Mouse (Mus musculus) layer of hippocampus, adult 2 months (tissue): ENCODE data around the gene Nckap1. TPM values are rescaled to one million over a fixed set of nuclear protein-coding genes. Genes with fewer than 3 reads are reported as not detected.
"Not testable (repeated sequence)": the region's sequence is repeated elsewhere in the genome, so short reads cannot be mapped to it uniquely, and the experiment has no call there.

Experiments
- DNase-seq, 2 experiments: peaks; one replicate each; pipeline ENCODE4 v3.0.0; 2022; ENCODE audit warnings: low spot score in 2 of 2
- H3K27ac ChIP-seq: fragments of 200-600 bp; 2 replicates; pipeline ENCODE4 v1.8.1; 2022
- H3K4me3 ChIP-seq: fragments of 200-600 bp; 2 replicates; pipeline ENCODE4 v1.8.1; 2022; ENCODE audit warnings: mild to moderate bottlenecking
- CTCF ChIP-seq: fragments of 200-600 bp; conservative IDR thresholded peaks from 2 replicates; pipeline ENCODE4 v1.8.1; 2022; ENCODE audit warnings: antibody characterized with exemption, mild to moderate bottlenecking, moderate library complexity
- total RNA-seq, 2 experiments: library from RNA; stranded (reverse); gene quantifications; 2 replicates each; pipeline ENCODE4 v1.2.3; 2021

Gene Nckap1
- total RNA-seq, 2 experiments from 2014 or later, result 541 to 558 TPM

GRCm38 (mm10) chr2:80547901-80548300, 33.3 kb downstream of the Nckap1 start:
- no peak for DNase-seq
- no peak for TF ChIP-seq CTCF
- no peak overlapping the region for H3K4me3 ChIP-seq
- H3K27ac ChIP-seq, result no peak overlapping the region

- no peak for TF ChIP-seq CTCF
- DNase-seq, result no peak
- no peak overlapping the region for H3K4me3 ChIP-seq
- no peak overlapping the region for H3K27ac ChIP-seq
These were observed 38.4 kb downstream of the Nckap1 start for GRCm38 (mm10) chr2:80542801-80543200.

GRCm38 (mm10) chr2:80537156-80537555, 44.0 kb downstream of the Nckap1 start:
- Histone ChIP-seq H3K4me3 (no peak overlapping the region), H3K27ac (no peak overlapping the region)
- peak; percentile 79 for TF ChIP-seq CTCF
- no peak for DNase-seq

- H3K4me3 ChIP-seq, result no peak overlapping the region
- TF ChIP-seq CTCF, result no peak
- H3K27ac ChIP-seq, result no peak overlapping the region
- DNase-seq, result no peak
These were observed 44.6 kb downstream of the Nckap1 start for GRCm38 (mm10) chr2:80536608-80537007.

GRCm38 (mm10) chr2:80524275-80524674, 56.9 kb downstream of the Nckap1 start:
- TF ChIP-seq CTCF, result no peak
- no peak overlapping the region for H3K27ac ChIP-seq
- no peak overlapping the region for H3K4me3 ChIP-seq
- no peak for DNase-seq

- Histone ChIP-seq H3K4me3 (no peak overlapping the region), H3K27ac (no peak overlapping the region; the same call in 1 of the 2 replicates)
- no peak for DNase-seq
- TF ChIP-seq CTCF, result no peak
These were observed 75.0 kb downstream of the Nckap1 start for GRCm38 (mm10) chr2:80506051-80506802.

- H3K27ac ChIP-seq, result no peak overlapping the region
- no peak for TF ChIP-seq CTCF
- no peak overlapping the region for H3K4me3 ChIP-seq
- DNase-seq, result no peak
These were observed 79.0 kb downstream of the Nckap1 start for GRCm38 (mm10) chr2:80502132-80502531.

GRCm38 (mm10) chr2:80495304-80495703, 85.9 kb downstream of the Nckap1 start:
- DNase-seq, H3K4me3 ChIP-seq, H3K27ac ChIP-seq: not testable (repeated sequence)

GRCm38 (mm10) chr2:80486851-80487250, 94.3 kb downstream of the Nckap1 start:
- no peak for DNase-seq
- H3K27ac ChIP-seq, result no peak overlapping the region
- no peak overlapping the region for H3K4me3 ChIP-seq
- TF ChIP-seq CTCF, result no peak

- no peak overlapping the region for H3K4me3 ChIP-seq
- DNase-seq, result no peak
- H3K27ac ChIP-seq, result no peak overlapping the region
- TF ChIP-seq CTCF, result no peak
These were observed 96.2 kb downstream of the Nckap1 start for GRCm38 (mm10) chr2:80484951-80485350.

GRCm38 (mm10) chr2:80475831-80476230, 105.3 kb downstream of the Nckap1 start:
- no peak for DNase-seq
- Histone ChIP-seq H3K27ac (no peak overlapping the region), H3K4me3 (no peak overlapping the region)
- TF ChIP-seq CTCF, result no peak

- H3K27ac ChIP-seq, result no peak overlapping the region
- TF ChIP-seq CTCF, result no peak
- H3K4me3 ChIP-seq, result no peak overlapping the region
- no peak for DNase-seq
These were observed 106.9 kb downstream of the Nckap1 start for GRCm38 (mm10) chr2:80474247-80474796.

GRCm38 (mm10) chr2:80465991-80466821, 115.0 kb downstream of the Nckap1 start:
- DNase-seq, result no peak

More at GRCm38 (mm10) chr2:80465991-80466821, 115.0 kb downstream of the Nckap1 start:
- Histone ChIP-seq H3K4me3 (no peak overlapping the region), H3K27ac (no peak overlapping the region)
- no peak for TF ChIP-seq CTCF
